Mouse (Mus musculus) kidney, adult 2 months (tissue): ENCODE data around the gene Insrr. TPM values are rescaled to one million over a fixed set of nuclear protein-coding genes. Genes with fewer than 3 reads are reported as not detected.

Source experiments
- DNase-seq: peaks from one replicate; pipeline ENCODE4 v3.0.0; 2021
- H3K27ac ChIP-seq: fragments of 200-500 bp; 2 replicates; pipeline ENCODE4 v1.5.1; 2012; ENCODE audit warnings: low read depth, low read length, control low read depth, inconsistent platforms; ENCODE audit not compliant: insufficient read depth
- H3K27me3 ChIP-seq: fragments of 200-500 bp; replicated peaks from 2 replicates; pipeline ENCODE4 v1.6.1; 2012; ENCODE audit warnings: mild to moderate bottlenecking, moderate library complexity, low read length, inconsistent platforms; ENCODE audit not compliant: control insufficient read depth, insufficient read depth
- H3K36me3 ChIP-seq: fragments of 200-500 bp; 2 replicates; pipeline ENCODE4 v1.6.1; 2012; ENCODE audit warnings: mild to moderate bottlenecking, moderate library complexity, low read length, inconsistent platforms; ENCODE audit not compliant: control insufficient read depth, insufficient read depth
- H3K4me1 ChIP-seq: fragments of 200-500 bp; 2 replicates; pipeline ENCODE4 v1.6.1; 2011; ENCODE audit warnings: low read length; ENCODE audit not compliant: control insufficient read depth, insufficient read depth
- H3K4me3 ChIP-seq: fragments of 200-500 bp; 2 replicates; pipeline ENCODE4 v1.5.1; 2011; ENCODE audit warnings: mild to moderate bottlenecking, low read depth, low read length, control low read depth; ENCODE audit not compliant: insufficient read depth
- CTCF ChIP-seq: fragments of 200-500 bp; conservative IDR thresholded peaks from 2 replicates; pipeline ENCODE4 v1.5.1; 2011; ENCODE audit warnings: low read depth, mild to moderate bottlenecking, control low read depth, low read length, moderate library complexity, mixed read lengths; ENCODE audit not compliant: insufficient read depth, insufficient read length
- POLR2A ChIP-seq: fragments of 200-500 bp; IDR thresholded peaks from one replicate; pipeline ENCODE4 v1.6.1; 2011; ENCODE audit warnings: low read depth, low read length, control low read depth
- WGBS: fragments of 180-500 bp; shearing (Covaris S2); methylation state at CpG from one replicate; pipeline ENCODE4 v1.1.7; 2018; 5-methylcytosine and 5-hydroxymethylcytosine counted together
- polyA plus RNA-seq: library from polyadenylated mRNA; depleted of rRNA; stranded (reverse); fragments of >200 nt; gene quantifications from 2 replicates; pipeline ENCODE4 v1.2.3, GENCODE M21; 2012

Insrr gene
- polyA plus RNA-seq, 1 experiment, result 23.9 TPM

DNA sequence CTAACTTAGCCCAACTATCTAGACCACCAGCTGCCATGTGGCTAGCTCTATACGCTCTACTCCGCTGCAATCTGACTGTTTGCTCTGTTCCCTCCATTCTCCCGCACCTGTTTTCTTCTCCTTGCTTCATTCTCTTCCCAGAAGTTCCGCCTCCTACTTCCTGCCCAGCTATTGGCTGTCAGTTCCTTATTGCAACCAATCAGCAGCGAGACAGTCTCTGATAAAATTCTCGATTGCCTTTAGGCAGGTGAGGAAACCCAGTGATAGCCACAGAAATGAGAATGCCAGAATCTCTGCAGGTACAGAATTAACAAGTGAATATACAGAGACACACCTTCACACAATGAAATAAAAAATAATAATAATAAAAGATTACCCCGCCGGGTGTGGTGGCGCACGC is 32.3 kb downstream of the Insrr start:
- no peak overlapping the region for H3K4me3 ChIP-seq
- WGBS, result 56% methylated on average over 10 of the region's 10 CpGs
- no peaks in the 10 kb centered on the region for H3K4me1 ChIP-seq
- H3K27ac ChIP-seq, result no peak overlapping the region
- no peaks in the 10 kb centered on the region for H3K36me3 ChIP-seq
- DNase-seq, result no peak
- no peak for TF ChIP-seq POLR2A
- no peak for TF ChIP-seq CTCF
- H3K27me3 ChIP-seq, result no peaks in the 10 kb centered on the region

DNA sequence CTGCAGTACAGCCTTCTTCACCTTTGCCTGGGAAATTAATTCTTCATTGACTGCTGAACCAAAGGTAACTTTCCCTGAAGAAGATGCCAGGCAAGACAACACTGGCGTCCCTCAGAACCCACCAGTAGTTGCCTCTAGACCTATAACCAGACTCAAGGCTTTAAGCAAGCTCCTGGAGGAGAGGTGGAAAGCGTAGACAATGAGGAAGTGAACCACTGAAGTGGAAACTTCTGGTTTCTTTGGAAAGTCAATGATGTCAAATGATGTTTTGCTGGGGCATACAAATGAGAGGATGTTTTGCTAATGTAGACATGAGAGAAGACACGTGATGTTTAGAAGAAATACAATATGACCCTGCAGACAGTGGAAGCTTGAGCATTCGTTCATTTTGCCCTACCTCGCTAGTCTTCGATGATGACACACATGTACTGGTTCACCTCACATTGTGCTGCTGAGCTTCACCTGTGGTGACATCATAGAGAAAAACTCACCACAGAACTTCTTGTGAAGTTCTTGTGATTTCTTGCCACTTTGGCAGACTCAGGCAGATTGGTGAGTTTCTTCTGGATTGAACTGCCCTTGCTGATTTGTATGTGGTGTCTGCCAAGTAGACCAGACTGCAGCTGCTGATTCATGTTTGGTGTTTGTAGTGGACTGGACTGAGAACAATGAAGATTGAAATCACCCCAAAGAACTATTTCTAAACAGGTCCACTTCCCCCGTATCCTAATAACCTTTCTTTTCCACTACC is 35.5 kb downstream of the Insrr start:
- no peaks in the 10 kb centered on the region for H3K27me3 ChIP-seq
- no peaks in the 10 kb centered on the region for H3K4me1 ChIP-seq
- H3K36me3 ChIP-seq, result no peaks in the 10 kb centered on the region
- no peak for DNase-seq
- TF ChIP-seq CTCF, result no peak
- TF ChIP-seq POLR2A, result no peak
- 73% methylated on average over 7 of the region's 7 CpGs for WGBS
- H3K4me3 ChIP-seq, result no peak overlapping the region
- no peak overlapping the region for H3K27ac ChIP-seq

DNA sequence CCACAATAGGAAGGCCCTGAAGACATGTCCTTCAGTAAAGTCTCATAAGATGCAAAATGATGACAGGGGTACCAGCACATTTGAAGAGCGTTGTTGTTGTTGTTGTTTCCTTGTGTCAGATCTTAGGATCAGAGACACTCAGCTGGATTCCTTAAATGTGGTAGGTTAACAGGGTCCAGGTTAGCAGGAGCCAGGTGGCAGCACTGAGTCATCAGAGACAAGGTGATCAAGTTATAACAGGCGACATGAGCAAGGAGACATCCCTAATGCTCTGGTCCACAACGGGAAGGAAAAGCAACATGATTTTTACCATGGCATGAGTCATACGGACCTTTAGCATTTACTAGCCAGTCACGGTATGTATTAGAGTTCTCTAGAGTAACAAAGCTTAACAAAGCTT is 36.7 kb downstream of the Insrr start:
- no peaks in the 10 kb centered on the region for H3K4me1 ChIP-seq
- WGBS, result 64% methylated on average over 5 of the region's 5 CpGs
- no peak overlapping the region for H3K27ac ChIP-seq
- DNase-seq, result peak; percentile 13
- H3K4me3 ChIP-seq, result no peak overlapping the region
- H3K27me3 ChIP-seq, result no peaks in the 10 kb centered on the region
- H3K36me3 ChIP-seq, result no peaks in the 10 kb centered on the region
- TF ChIP-seq POLR2A, result no peak
- peak; percentile 41 for TF ChIP-seq CTCF

DNA sequence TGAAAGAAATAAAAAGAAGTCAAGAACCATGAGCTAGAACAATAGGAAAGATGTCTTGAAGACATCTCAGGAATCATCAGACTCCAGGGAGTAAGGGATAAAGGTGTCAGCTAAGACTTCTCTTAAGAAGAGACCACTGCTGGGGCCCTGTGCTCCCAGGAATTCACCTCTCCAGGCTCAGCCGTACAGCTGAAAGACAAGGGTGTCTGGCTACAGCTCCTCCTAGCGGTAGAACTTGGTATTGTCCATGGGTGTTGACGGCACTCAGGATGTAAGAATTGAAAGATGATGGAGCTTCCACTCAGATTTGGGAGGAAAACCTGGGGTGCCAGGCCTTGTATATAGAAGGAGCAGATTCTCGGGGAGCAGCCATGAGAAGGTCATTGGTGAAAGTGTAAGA is 41.9 kb downstream of the Insrr start:
- Histone ChIP-seq H3K4me3 (no peak overlapping the region), H3K27me3 (no peaks in the 10 kb centered on the region), H3K36me3 (no peaks in the 10 kb centered on the region), H3K27ac (no peak overlapping the region), H3K4me1 (no peaks in the 10 kb centered on the region)
- DNase-seq, result peak; percentile 78
- peak; percentile 86 for TF ChIP-seq CTCF
- TF ChIP-seq POLR2A, result no peak
- 0% methylated on average over 4 of the region's 4 CpGs for WGBS

DNA sequence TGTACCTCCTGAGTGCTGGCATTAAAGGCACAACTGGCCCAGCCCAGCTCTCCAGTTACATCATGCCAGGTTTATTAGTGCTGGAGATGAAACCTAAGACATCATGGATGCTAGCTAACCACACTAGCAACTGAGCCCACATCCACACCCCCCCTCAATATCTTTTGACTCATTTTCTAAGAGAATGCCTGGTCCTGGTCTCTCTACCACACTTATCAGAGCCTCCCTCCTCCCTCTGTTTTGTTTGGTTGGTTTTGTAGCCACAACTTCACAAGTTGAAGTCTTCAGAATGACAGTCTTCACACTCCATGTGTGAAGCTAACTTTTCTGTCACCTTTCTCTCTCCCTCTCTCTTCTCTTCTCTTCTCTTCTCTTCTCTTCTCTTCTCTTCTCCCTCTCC is 44.1 kb downstream of the Insrr start:
- Histone ChIP-seq H3K36me3 (no peaks in the 10 kb centered on the region), H3K4me1 (no peaks in the 10 kb centered on the region), H3K4me3 (no peak overlapping the region), H3K27ac (no peak overlapping the region), H3K27me3 (no peaks in the 10 kb centered on the region)
- no peak for DNase-seq
- TF ChIP-seq POLR2A (no peak), CTCF (no peak)

DNA sequence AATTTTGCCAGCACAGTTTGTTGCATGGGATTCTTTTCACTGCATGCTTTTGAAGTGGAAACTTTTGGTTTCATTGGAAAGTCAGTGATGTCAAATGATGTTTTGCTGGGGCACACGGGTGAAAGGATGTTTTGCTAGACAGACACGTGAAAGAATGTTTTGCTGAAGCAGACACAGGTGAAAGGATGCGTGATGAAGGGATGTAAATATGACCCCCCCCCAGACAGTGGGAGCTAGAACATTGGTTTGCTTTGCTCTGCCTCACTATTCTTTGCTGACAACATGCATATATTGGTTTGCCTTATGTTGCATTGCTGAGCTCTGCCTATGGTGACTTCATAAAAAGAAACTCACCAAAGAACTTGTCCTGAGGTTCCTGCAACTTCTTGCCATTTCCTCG is 48.2 kb downstream of the Insrr start:
- TF ChIP-seq POLR2A, result no peak
- TF ChIP-seq CTCF, result no peak
- DNase-seq, result no peak
- no peak overlapping the region for H3K27ac ChIP-seq
- H3K36me3 ChIP-seq, result no peaks in the 10 kb centered on the region
- H3K4me3 ChIP-seq, result no peak overlapping the region
- H3K4me1 ChIP-seq, result no peaks in the 10 kb centered on the region
- 78% methylated on average over 4 of the region's 4 CpGs for WGBS
- no peaks in the 10 kb centered on the region for H3K27me3 ChIP-seq

DNA sequence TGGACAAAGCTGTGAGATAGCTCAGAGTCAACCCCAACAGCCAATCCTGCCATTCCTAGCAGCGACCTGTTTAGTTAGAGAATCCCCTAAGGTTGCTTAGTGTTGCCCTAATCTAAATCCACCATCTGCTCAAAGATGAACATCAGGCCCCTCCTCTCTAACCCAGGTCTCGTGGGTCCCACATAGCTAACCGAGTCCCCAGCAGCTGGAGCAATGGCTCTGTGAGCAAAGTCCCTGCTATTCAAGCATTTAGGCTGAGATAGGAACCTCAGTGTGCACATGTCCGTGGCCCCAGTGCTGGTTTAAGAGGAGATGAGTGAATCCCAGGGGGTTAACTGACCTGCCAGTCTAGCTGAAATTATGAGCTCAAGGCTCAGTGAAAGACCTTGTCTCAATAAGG is 49.4 kb downstream of the Insrr start:
- no peak overlapping the region for H3K27ac ChIP-seq
- no peaks in the 10 kb centered on the region for H3K27me3 ChIP-seq
- H3K4me1 ChIP-seq, result no peaks in the 10 kb centered on the region
- DNase-seq, result no peak
- WGBS, result 72% methylated on average over 4 of the region's 4 CpGs
- TF ChIP-seq CTCF, result no peak
- no peak for TF ChIP-seq POLR2A
- no peak overlapping the region for H3K4me3 ChIP-seq
- no peaks in the 10 kb centered on the region for H3K36me3 ChIP-seq
